Mouse (Mus musculus): ENCODE results near the gene Arsa.
A peak's percentile ranks its signal among the peaks of the same experiment; 100 is the strongest.

Gene Arsa

DNA sequence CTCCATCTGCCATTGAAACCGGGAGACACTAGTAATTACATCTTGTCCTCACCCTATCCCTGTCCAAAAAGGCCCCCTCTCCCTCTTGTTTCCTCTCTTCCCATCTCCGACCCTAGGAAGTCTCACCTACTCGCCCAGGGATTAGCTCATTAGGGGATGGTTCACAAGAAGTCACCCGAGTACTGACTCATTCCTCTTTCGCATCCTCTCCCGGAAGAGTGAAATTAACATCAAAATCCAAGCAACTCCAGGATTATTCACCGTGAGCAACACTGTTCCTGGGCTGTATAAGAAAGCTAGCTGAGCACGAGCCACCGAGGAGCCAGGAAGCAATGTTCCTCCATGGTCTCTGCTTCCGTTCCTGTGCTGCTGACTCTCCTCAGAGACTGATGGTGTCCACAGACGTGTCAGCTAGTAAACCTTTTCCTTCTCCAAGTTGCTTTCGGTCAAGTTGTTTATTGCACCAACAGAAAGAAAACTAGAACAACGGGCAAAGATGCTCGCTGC lies 11.4 kb upstream of the Arsa start:
- DNase-seq = no peak

DNA sequence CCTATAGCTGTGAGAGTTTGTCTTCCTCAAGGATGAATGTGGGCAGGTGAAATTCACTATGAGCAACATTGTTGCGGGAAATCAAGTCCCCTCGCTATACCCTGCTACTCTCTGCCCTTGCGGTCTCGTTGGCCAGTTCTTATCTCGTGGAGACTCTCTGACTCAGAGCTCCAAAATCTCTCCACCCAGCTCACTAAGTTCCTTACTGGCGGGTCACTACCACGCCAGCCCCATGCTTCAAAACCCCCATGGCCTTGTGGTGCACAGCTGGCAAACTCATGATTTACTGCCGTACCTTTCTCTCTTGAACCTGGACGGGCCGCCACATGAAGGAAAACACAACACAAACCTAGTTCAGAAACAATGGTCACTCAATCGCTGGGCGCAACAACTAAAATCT lies 11.0 kb upstream of the Arsa start:
- DNase-seq = no peak

GRCm38 (mm10) chr15:89480584-89480983 lies 3.4 kb upstream of the Arsa start:
- peak; percentile 41 for DNase-seq

- DNase-seq = no peak
Observed at GRCm38 (mm10) chr15:89478622-89479021, 1.4 kb upstream of the Arsa start.

DNA sequence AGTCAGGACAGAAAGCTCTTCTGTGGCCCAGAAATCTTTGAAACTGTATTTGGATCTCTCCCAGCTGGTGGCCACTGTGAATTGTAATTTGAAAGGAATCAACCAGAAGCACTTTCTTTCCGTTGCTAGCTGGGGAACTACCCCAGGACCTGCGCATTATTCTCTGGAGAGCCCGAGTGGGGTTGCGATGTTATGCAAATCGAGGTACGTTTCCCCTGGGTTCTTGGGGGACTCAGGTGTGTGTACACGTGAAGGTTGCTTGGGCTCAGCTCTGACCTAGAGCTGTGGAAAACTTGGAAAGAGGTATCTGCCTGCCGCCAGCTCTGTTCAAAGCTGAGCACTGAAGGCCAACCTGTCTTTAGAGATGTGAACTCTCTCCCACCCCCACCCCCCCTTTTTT lies 581 bp upstream of the Arsa start:
- no peak for DNase-seq

DNA sequence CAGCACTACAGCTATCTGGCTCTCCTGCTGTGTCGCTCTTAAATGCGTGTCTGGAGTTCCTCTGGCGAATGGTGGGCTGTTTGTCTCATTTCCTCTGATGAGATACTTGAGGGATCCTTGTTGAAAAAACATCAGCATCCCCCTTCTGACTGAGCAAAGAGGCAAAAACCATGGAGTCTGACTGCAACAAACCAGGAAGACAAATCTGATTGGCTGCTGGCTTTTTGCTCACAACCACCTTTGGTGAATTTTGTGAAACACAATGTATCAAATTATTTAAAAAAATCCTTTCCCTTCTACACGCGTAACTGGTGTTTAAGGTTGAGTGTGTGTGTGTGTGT lies 780 bp downstream of the Arsa start:
- DNase-seq = no peak

DNA sequence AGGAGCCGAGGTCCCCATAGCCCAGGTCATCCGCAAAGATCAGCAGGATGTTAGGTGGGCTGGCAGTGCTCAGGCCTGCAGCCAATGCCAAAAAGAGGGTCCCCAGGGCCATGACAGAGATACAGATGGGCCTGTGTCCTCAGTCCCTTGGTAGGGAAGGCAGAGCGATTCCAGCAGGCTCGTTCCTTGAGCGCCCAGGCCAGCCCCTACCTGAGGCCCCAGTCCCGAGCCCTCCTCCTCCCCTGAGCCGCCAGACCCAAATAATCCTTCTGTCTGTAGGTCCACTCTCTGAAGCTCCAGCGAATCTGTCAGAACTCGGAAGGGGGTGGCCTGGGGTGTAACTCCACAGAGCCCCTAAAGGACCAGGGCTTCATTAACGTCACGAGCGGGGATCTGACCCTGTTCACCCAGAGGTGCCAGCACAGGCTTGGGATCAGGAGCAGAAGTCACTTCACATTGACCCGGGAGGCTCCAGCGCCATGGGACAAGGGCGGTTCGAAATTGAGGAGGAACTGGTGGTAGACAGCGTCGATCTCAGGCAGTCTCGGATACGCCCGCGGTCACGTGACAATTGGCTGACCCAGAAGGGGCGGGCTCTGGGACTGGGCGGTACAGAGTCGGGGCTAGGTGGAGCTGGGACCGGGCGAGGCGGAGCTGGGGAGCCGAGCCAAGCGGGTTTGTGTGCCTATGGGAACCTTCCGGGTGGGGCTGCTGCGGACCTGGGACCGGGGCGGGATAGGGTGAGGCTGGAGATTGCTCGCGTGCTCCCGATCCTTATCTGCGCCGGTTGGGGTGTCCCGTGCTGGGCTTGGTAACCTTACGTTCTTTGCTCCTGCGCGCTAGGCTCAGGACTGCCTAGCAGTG lies 1.4 kb downstream of the Arsa start:
- peak; percentile 95 for DNase-seq

DNA sequence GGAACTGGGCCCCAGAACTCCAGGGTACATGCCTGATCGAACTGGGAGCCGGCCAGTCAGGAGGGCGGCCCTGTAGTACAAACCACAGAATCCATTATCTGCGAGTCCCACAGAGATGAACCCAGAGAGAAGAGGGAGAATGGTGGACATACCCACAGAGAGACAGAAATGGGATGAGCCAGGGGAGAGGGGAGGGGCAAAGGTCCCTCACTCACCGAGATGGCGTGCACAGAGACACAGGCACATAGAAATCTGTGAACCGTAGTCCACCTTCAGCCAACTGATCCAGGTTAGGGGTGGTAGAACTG lies 2.0 kb downstream of the Arsa start:
- DNase-seq = no peak

- DNase-seq = no peak
Observed at GRCm38 (mm10) chr15:89474596-89475292, 2.5 kb downstream of the Arsa start.

GRCm38 (mm10) chr15:89473921-89474320 lies 3.3 kb downstream of the Arsa start:
- no peak for DNase-seq

DNA sequence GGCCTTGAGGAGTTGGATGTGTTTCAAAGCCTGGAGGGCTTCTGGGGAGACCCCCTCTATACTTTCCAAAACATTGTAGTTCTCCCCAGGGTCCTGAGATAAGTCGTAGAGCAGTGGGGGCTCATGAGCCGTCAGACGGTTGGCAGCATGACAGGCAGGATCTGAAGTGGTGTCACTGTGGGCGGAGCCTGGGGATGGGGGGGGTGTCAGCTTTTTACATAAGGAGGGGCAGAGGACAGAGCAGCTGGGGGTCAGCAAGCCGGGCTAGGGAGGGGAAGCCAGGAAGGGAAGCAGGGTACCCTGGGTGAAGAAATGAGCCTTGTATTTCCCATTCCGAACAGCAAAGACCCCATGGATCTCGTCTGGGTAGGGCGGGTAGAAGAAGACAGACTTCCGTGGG lies 3.9 kb downstream of the Arsa start:
- no peak for DNase-seq

GRCm38 (mm10) chr15:89471476-89471875 lies 5.7 kb downstream of the Arsa start:
- DNase-seq = no peak

GRCm38 (mm10) chr15:89468577-89468976 lies 8.6 kb downstream of the Arsa start:
- DNase-seq = no peak

DNA sequence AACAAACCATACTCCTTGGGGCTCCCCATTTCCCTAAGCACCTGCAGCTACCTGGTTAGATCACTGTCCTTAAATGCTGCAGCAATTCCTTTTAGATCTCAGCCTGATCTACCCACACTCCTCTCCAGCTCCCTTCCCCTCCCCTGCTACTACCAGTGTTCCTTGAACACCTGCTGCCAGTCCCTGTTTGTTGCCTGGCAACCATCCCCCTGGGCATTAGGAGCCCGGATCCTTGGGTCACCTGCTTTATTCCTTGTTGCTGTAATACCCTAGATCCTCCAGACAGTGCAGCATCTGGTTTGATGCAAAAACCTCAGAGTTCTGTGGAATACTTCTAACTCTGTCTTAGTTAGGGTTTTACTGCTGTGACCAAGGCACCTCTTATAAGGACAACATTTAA lies 12.2 kb downstream of the Arsa start:
- no peak for DNase-seq

GRCm38 (mm10) chr15:89463334-89464235 lies 13.6 kb downstream of the Arsa start:
- DNase-seq = peak; percentile 41

DNA sequence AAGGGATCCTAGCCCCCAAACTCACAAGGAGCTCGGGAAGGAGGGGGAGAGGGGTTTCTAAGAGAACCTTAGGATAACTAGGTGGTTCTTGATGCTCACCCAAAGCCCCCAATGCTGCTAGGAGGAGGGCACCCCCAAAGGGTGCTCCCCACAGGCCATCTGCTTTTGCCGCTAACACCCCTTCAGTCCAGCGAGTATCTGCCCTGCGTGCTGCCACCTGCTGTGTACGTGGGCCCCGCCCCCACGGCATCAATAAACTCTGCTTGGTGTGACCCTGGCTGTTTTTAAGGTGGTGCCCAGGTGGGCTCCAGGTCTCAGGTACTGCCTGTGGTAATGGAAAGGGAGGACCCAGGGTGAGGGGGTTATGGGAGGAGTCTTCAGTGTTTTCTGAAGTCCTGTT lies 15.0 kb downstream of the Arsa start:
- DNase-seq = no peak

DNA sequence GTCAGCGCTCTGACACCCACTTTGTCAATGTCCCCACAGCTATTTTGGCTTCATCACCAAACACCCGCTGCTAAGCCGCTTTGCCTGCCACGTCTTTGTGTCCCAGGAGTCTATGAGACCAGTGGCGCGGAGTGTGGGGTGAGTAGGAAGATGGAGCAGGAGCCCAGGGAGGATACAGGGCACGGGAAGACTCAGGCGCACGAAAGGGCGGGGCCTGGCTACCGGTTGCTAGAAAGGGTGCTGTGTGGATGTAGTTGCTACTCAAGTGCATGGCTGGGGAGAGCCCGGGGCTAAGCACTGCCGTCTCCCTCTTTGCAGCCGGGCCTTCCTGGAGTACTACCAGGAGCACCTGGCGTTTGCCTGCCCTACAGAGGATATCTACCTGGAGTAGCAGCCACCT lies 15.9 kb downstream of the Arsa start:
- DNase-seq = no peak

- no peak for DNase-seq
Observed at GRCm38 (mm10) chr15:89460298-89460697, 16.9 kb downstream of the Arsa start.

DNA sequence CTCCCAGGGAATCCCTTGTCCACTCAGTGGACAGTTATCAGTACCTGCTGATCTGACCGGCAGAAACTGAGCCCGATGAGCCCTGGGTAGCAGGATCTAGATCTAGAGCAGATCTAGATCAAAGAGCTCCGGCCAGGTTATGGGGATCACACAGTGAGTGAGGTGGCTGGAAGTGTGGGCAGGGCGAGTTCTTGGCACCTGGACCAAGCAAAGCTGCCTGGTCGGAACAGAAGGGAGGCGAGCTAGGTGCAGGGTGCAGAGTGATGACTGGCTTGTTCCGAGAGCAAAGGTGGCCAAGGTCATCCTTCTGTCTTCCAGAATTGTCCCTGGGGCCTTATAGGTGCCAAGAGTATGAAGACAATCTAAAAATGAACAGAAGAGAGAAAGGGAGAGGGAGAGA lies 17.4 kb downstream of the Arsa start:
- no peak for DNase-seq

DNA sequence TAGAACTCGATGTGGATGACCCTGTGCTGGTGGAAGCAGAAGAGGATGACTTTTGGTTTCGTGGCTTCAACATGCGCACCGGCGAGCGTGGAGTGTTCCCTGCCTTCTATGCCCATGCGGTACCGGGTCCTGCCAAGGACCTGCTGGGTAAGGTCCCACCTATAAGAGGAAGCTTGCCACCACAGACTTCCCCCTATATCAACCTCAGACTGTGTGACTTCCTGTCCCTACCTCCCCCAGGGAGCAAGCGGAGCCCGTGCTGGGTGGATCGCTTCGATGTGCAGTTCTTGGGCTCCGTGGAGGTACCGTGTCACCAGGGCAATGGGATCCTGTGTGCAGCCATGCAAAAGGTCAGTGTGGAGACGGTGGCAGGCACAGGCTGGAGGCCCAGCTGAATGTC lies 18.3 kb downstream of the Arsa start:
- DNase-seq = no peak

- no peak for DNase-seq
Observed at GRCm38 (mm10) chr15:89455642-89456041, 21.6 kb downstream of the Arsa start.

GRCm38 (mm10) chr15:89454857-89455256 lies 22.4 kb downstream of the Arsa start:
- no peak for DNase-seq

DNA sequence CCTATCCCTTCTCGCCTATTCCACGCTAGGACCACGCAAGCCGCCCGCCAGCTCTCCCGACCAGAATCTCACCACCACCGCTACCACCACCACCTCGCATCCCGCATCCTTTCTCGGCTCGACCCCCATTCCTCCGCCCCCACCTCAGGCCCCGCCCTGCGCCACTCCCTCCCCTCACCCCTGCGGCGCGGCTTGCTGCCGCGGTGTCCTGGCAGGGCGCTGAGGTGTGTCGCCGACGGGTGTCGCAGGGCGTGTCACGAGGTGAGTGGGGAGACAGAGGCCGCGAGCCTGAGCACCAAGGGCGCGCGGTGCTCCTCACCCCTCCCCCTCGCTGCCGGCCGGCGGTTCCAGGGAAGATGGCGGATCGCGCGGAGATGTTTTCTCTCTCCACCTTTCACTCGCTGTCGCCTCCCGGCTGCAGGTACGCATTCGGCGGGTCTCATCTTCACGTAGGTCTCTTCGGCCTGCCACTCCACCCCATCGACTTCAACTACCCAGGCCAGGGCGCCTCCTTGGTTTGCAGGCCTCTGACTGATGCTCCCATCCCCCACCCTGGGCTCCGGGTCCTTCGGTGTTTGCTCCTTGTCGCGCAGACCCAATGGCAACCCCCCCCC lies 23.3 kb downstream of the Arsa start, which contains the start of gene Mapk8ip2:
Gene Mapk8ip2 (plus strand): TSS at position 49 of the 614 bp plus-strand sequence.
- no peak for DNase-seq

Data from lung, postnatal 14 days (tissue).